Mouse (Mus musculus) kidney, embryonic 16.5 days (tissue): ENCODE results near the gene Sgk1. TPM values are rescaled to one million over a fixed set of nuclear protein-coding genes. Genes with fewer than 3 reads are reported as not detected.

Source experiments
- ATAC-seq: fragments of 200-750 bp; cut with Nextera tagmentation; 2 replicates; pipeline ENCODE4 v1.8.0; 2017; ENCODE audit warnings: moderate TSS enrichment; ENCODE audit not compliant: low FRiP score, low TSS enrichment
- H3K27ac ChIP-seq: fragments of 300-500 bp; sonication (generic); 2 replicates; pipeline ENCODE4 v1.5.1; 2014; ENCODE audit warnings: low read length
- H3K27me3 ChIP-seq: fragments of 300-500 bp; sonication (generic); 2 replicates; pipeline ENCODE4 v1.6.1; 2014; ENCODE audit warnings: low read length, control low read depth, mixed read lengths; ENCODE audit not compliant: insufficient read depth
- H3K36me3 ChIP-seq: fragments of 300-500 bp; sonication (generic); 2 replicates; pipeline ENCODE4 v1.6.1; 2014; ENCODE audit warnings: low read length, control low read depth, mixed read lengths; ENCODE audit not compliant: insufficient read depth
- H3K4me1 ChIP-seq: fragments of 300-500 bp; sonication (generic); 2 replicates; pipeline ENCODE4 v1.6.1; 2014; ENCODE audit warnings: low read length, control low read depth, mixed read lengths; ENCODE audit not compliant: insufficient read depth
- H3K4me2 ChIP-seq: fragments of 300-500 bp; sonication (generic); replicated peaks from 2 replicates; pipeline ENCODE4 v1.6.1; 2014; ENCODE audit warnings: low read depth, low read length
- H3K4me3 ChIP-seq: fragments of 300-500 bp; sonication (generic); 2 replicates; pipeline ENCODE4 v1.5.1; 2014; ENCODE audit warnings: mild to moderate bottlenecking, low read length
- H3K9ac ChIP-seq: fragments of 300-500 bp; sonication (generic); replicated peaks from 2 replicates; pipeline ENCODE4 v1.6.1; 2014; ENCODE audit warnings: low read length
- H3K9me3 ChIP-seq: fragments of 300-500 bp; sonication (generic); 2 replicates; pipeline ENCODE4 v1.6.1; 2016; ENCODE audit warnings: low read length, control low read depth
- WGBS: fragments of 180-500 bp; shearing (Covaris S2); extraction: QIAGEN DNeasy Blood & Tissue Kit; methylation state at CpG from one replicate; pipeline ENCODE4 v1.1.7; 2014; 5-methylcytosine and 5-hydroxymethylcytosine counted together
- polyA plus RNA-seq: library from polyadenylated mRNA; unstranded; fragments of >200 nt; fragmentation: Nextera tagmentation; extraction: Ambion mirVana; gene quantifications from 2 replicates; pipeline ENCODE4 v1.2.1, GENCODE M21; 2015

The Sgk1 gene
- polyA plus RNA-seq, 1 experiment from 2014 or later = 105 TPM

DNA sequence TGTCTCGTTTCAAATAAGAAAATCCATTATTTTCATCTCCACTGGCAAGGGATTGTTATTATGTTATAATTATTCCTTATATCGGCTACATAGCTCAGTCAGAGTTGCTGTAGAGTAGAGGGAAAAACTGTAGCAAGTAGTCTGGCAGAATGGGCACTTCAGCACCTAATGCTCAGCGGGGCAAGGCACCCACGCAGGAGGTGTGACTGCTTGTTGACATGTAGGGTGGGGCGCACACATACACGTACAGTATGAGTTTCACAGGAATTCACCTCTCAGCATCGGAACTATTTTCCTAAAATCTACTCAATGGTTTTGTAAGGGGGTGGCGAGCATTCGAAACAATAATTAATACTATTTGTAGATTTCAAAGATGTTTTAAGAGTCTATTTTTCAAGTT, 28.4 kb downstream of the Sgk1 start:
- Histone ChIP-seq H3K4me1 (no peaks in the 10 kb centered on the region), H3K27ac (no peak overlapping the region), H3K36me3 (no peaks in the 10 kb centered on the region), H3K9ac (no peak overlapping the region), H3K4me2 (no peak overlapping the region), H3K4me3 (no peak overlapping the region), H3K27me3 (no peaks in the 10 kb centered on the region), H3K9me3 (no peaks in the 10 kb centered on the region)
- no peak for ATAC-seq
- WGBS = 91% methylated on average over 9 of the region's 9 CpGs

DNA sequence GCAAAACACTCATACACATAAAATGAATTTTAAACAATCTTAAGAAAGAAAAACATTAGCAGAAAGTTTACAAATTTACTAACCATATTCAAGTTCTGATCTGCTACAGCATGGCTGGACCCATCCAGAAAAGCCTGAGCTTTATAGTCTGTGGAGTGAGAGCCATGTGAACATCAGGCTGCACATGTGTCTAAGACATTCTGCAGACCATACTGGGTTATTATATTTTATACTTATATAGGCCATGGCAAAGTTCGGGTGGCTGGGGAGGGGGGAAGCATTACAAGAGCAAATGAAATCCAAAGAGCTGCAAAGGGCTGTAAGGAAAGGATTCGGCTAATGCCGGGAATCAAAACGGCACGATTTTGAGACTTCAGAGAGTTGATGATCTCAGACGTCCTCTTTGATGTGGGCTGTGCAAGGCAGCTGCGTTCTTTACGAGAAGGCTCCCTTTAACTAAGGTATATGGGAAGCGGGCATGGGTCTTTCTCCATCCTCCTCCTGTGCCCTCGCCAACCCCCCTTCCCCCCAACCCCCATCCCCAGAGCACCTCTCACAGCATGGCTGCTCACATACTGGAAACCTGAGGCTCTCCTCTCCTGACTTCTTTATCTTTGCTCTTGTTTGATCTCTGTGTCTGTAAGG, 29.4 kb downstream of the Sgk1 start:
- Histone ChIP-seq H3K27me3 (no peaks in the 10 kb centered on the region), H3K27ac (no peak overlapping the region), H3K9ac (no peak overlapping the region), H3K36me3 (no peaks in the 10 kb centered on the region), H3K4me3 (no peak overlapping the region), H3K4me2 (no peak overlapping the region), H3K9me3 (no peaks in the 10 kb centered on the region), H3K4me1 (no peaks in the 10 kb centered on the region)
- no peak for ATAC-seq
- 58% methylated on average over 10 of the region's 10 CpGs for WGBS

DNA sequence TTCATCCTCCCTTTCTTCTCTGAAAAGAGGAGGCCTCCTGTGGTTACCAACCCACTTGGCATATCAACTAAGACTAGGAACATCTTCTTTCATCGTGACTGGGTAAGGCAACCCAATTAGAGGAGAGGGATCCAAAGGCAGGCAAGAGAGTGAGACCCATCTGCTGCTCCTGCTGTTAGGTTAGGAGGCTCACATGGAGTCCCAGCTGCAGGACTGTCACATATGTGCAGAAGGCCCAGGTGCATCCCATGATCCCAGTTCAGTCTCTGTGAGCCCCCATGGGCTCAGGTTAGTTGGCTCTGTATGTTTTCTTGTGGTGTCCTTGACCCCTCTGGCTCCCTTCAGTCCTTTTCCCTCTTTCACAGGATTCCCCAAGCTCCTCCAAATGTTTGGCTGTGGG, 32.8 kb downstream of the Sgk1 start:
- H3K9me3 ChIP-seq = no peaks in the 10 kb centered on the region
- no peak overlapping the region for H3K4me2 ChIP-seq
- H3K4me3 ChIP-seq = no peak overlapping the region
- no peaks in the 10 kb centered on the region for H3K36me3 ChIP-seq
- no peak overlapping the region for H3K9ac ChIP-seq
- H3K27ac ChIP-seq = no peak overlapping the region
- no peaks in the 10 kb centered on the region for H3K27me3 ChIP-seq
- H3K4me1 ChIP-seq = no peaks in the 10 kb centered on the region
- ATAC-seq = no peak
- 41% methylated on average over 1 of the region's 1 CpGs for WGBS

DNA sequence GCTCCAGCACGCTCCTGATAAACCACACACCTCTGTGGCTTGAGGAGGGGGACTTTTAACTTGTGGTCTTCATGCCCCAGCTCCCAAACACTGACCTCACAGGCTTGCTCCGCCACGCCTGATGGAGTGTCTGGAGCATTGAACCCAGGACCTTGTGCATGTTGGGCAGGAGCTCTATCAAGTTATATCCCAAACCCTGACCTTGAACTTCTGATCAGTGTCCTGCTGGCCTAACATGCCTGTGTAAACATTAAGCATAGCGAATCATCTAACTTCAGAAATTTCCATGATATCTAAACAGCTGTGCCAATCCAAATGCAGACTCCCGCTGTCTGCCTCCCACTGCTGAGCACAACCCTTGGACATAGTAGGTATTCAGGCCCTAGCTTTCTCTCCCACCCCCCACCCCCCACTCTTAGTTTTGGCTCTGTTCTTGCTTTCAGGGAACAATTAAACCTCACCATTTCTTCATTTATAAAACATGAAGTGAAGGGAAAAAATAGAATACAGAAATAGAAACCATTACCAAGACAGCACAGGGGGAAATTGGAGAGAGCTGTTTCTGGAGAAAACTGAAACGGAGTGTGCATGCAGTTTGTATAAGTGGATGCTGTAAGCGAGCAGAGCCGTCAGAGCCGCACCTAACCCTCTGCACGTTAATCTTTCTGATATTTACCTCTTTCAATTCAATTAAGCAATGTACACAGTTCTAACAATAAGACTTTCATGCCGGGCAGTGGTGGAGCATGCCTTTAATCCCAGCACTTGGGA, 34.5 kb downstream of the Sgk1 start:
- no peaks in the 10 kb centered on the region for H3K27me3 ChIP-seq
- H3K36me3 ChIP-seq = no peaks in the 10 kb centered on the region
- no peaks in the 10 kb centered on the region for H3K9me3 ChIP-seq
- no peak overlapping the region for H3K4me2 ChIP-seq
- H3K9ac ChIP-seq = no peak overlapping the region
- no peak for ATAC-seq
- no peak overlapping the region for H3K4me3 ChIP-seq
- H3K27ac ChIP-seq = no peak overlapping the region
- WGBS = 74% methylated on average over 11 of the region's 11 CpGs
- 0 out of 2 replicates have a peak, but pooled peaks cover 4% of the 10 kb centered on the region for H3K4me1 ChIP-seq

DNA sequence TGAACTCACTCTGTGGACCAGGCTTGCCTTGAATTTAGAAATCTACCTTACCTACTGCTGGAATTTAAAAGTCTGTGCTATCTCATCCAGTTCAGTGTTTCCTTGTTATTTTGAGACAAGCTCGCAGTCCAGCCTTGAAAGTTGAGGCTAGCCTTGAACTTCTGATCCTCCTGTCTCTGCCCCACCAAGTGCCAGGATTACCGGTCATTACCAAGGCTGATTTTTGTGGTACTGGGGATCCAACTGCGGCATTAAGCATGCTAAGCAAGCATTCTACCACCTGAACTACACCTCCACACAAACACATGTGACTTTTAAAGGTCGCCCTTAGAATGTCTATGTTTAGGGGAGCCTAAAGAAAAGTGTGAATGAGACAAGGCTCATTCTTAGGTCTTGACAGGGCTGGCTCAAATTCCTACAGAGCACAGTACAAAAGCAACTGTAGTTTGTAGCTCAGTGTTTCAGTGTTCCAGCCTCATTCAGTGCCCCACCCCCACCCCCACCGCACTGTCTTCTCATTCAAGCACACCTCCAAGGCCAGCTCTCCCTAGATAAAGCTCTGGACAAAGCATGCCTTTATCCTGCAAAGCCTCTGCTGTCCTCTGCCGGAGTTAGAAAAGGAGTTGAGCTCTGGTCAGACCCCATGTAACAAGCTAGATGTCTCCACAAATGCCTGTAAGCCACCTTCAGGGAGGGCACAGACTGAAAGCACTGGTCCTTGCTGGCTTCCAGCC, 36.2 kb downstream of the Sgk1 start:
- no peak overlapping the region for H3K4me2 ChIP-seq
- no peak for ATAC-seq
- H3K4me1 ChIP-seq = peaks cover 12% of the 10 kb centered on the region
- H3K9ac ChIP-seq = no peak overlapping the region
- WGBS = 85% methylated on average over 6 of the region's 6 CpGs
- H3K4me3 ChIP-seq = no peak overlapping the region
- no peaks in the 10 kb centered on the region for H3K27me3 ChIP-seq
- no peak overlapping the region for H3K27ac ChIP-seq
- H3K36me3 ChIP-seq = no peaks in the 10 kb centered on the region
- H3K9me3 ChIP-seq = no peaks in the 10 kb centered on the region

DNA sequence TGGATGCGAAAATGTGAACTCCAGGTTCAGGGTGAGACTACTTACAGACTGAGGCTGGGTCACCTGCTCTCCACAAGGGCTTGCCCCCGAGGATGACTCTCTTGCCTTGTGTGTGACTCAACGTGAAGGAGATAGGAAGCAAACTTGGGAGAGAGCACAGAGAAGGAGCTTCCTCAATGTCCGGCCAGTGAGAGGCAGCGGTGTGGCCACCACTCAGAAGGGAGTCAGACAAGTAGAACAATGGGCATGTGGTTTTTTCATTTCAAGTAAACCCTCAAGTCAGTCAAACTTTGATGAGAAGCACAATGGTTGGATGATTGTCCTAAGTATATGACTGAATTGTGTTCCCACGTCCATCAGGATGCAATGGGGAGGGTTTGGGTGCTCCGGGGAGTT, 36.8 kb downstream of the Sgk1 start:
- Histone ChIP-seq H3K36me3 (no peaks in the 10 kb centered on the region), H3K27ac (no peak overlapping the region), H3K27me3 (no peaks in the 10 kb centered on the region), H3K9me3 (no peaks in the 10 kb centered on the region), H3K4me3 (no peak overlapping the region), H3K4me2 (no peak overlapping the region), H3K4me1 (peaks cover 17% of the 10 kb centered on the region), H3K9ac (no peak overlapping the region)
- ATAC-seq = no peak
- 89% methylated on average over 7 of the region's 7 CpGs for WGBS

DNA sequence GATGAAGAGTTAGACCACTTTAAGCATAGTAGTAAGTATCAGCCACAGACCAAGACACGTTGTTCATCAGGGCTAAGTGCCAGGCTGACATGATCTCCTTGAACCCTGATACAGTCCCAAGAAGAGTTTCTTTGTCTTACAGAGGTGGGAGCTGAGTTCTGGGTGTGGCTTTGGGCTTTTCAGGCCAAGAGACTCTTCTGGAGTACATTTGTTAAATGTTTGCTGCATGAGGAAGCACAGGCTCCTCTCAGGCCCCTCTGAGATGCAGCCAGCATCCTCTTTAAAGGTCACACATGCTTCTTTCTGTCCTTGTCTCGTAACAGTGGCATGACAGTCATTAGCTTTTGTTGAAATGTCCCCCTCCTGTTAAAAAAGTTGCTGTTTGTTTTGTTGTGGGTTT, 38.6 kb downstream of the Sgk1 start:
- Histone ChIP-seq H3K9me3 (no peaks in the 10 kb centered on the region), H3K4me1 (peaks cover 23% of the 10 kb centered on the region), H3K4me2 (no peak overlapping the region), H3K9ac (no peak overlapping the region), H3K36me3 (no peaks in the 10 kb centered on the region), H3K27me3 (no peaks in the 10 kb centered on the region), H3K4me3 (no peak overlapping the region), H3K27ac (no peak overlapping the region)
- WGBS = 76% methylated on average over 2 of the region's 2 CpGs
- no peak for ATAC-seq

DNA sequence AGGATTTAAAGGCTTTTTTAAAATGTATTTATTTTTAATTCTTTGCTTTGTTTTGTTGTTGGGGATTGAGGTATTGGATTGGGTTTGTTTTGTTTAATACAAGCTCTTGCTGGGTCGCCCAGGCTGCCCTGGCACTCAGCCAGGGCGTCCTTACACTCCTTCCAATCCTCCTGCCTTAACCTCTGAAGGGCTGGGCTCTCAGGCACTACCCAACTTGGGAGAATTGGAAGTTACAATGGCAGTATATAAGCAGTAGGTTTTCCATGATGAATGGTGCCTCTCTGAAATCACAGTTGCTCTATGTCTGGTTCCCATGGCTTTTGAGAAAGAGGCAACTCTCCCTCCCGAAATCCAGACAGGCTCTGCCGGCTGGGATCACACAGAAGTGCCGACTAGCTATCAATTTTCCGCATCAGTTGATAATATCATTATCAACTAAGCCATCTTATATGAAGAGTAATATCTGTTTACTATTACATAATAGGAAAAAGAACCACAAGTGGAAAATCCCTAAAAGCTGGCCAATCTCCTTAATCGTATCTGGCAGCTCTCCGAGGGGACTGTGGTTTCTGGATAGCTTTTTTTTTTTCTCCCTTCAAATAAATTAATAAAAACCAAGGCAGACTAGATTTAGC, 40.8 kb downstream of the Sgk1 start:
- H3K4me2 ChIP-seq = no peak overlapping the region; the same call in 1 of the 2 replicates
- peak overlapping the region; percentile 72; the same call in 1 of the 2 replicates for H3K27ac ChIP-seq
- H3K4me3 ChIP-seq = no peak overlapping the region

DNA sequence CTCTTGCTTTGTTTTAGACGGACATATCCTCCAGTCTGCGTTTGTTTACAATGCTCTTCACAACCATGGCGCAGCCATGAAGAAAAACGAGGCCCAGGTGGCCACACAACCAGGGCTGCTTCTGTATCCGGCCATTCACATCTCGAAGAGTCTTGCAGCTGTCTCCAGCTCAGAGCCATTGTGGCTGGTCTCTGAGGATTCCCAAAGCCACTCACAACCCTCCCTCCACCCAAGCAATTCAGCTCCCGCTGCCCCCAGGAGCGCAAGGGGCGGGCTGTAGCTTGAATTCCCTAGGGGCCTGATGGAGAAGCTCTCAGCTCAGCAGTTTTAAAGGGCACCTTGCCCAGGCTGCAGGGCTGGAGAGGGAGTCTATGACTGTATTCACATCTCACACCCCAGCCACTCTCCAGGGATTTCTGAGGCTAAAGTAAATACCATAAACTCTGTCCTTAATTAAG, 41.5 kb downstream of the Sgk1 start:
- Histone ChIP-seq H3K4me2 (peak overlapping the region; percentile 45), H3K9me3 (no peaks in the 10 kb centered on the region), H3K27me3 (no peaks in the 10 kb centered on the region), H3K36me3 (no peaks in the 10 kb centered on the region), H3K27ac (peak overlapping the region; percentile 72), H3K4me3 (peak overlapping the region; percentile 13; the same call in 1 of the 2 replicates), H3K4me1 (peaks cover 23% of the 10 kb centered on the region), H3K9ac (peak overlapping the region; percentile 46)
- ATAC-seq = peak; percentile 63
- WGBS = 9% methylated on average over 9 of the region's 9 CpGs

More for the DNA sequence above, 40.8 kb downstream of the Sgk1 start:
- H3K4me1 ChIP-seq = peaks cover 23% of the 10 kb centered on the region
- H3K9me3 ChIP-seq = no peaks in the 10 kb centered on the region
- H3K27me3 ChIP-seq = no peaks in the 10 kb centered on the region
- WGBS = 44% methylated on average over 8 of the region's 8 CpGs
- no peak overlapping the region; the same call in 1 of the 2 replicates for H3K9ac ChIP-seq
- no peak for ATAC-seq
- H3K36me3 ChIP-seq = no peaks in the 10 kb centered on the region
